Mouse (Mus musculus) liver, embryonic 15.5 days (tissue): ENCODE results near the gene Slc7a5. TPM values are rescaled to one million over a fixed set of nuclear protein-coding genes. Genes with fewer than 3 reads are reported as not detected.
A peak's percentile ranks its signal among the peaks of the same experiment; 100 is the strongest.

Source experiments
- ATAC-seq: fragments of 200-750 bp; cut with Nextera tagmentation; 2 replicates; pipeline ENCODE4 v1.8.0; 2017; ENCODE audit warnings: moderate number of reproducible peaks, mild to moderate bottlenecking, moderate library complexity; ENCODE audit not compliant: insufficient read depth
- H3K27ac ChIP-seq: fragments of 300-500 bp; sonication (generic); replicated peaks from 2 replicates; pipeline ENCODE4 v1.5.1; 2015; ENCODE audit warnings: mild to moderate bottlenecking, inconsistent platforms
- H3K27me3 ChIP-seq: fragments of 300-500 bp; sonication (generic); 2 replicates; pipeline ENCODE4 v1.6.1; 2015; ENCODE audit warnings: mild to moderate bottlenecking, inconsistent platforms
- H3K36me3 ChIP-seq: fragments of 300-500 bp; sonication (generic); replicated peaks from 2 replicates; pipeline ENCODE4 v1.6.1; 2015; ENCODE audit warnings: moderate library complexity, mild to moderate bottlenecking, inconsistent platforms
- H3K4me1 ChIP-seq: fragments of 300-500 bp; sonication (generic); replicated peaks from 2 replicates; pipeline ENCODE4 v1.6.1; 2015; ENCODE audit warnings: inconsistent platforms
- H3K4me2 ChIP-seq: fragments of 300-500 bp; sonication (generic); 2 replicates; pipeline ENCODE4 v1.6.1; 2015; ENCODE audit warnings: moderate library complexity, mild to moderate bottlenecking, inconsistent platforms
- H3K4me3 ChIP-seq: fragments of 300-500 bp; sonication (generic); replicated peaks from 2 replicates; pipeline ENCODE4 v1.5.1; 2015; ENCODE audit warnings: mild to moderate bottlenecking, inconsistent platforms
- H3K9ac ChIP-seq: fragments of 300-500 bp; sonication (generic); 2 replicates; pipeline ENCODE4 v1.6.1; 2015; ENCODE audit warnings: moderate library complexity, mild to moderate bottlenecking, inconsistent platforms
- H3K9me3 ChIP-seq: fragments of 300-500 bp; sonication (generic); replicated peaks from 2 replicates; pipeline ENCODE4 v1.6.1; 2016; ENCODE audit warnings: inconsistent platforms
- WGBS: fragments of 180-500 bp; shearing (Covaris S2); methylation state at CpG from one replicate; pipeline ENCODE4 v1.1.7; 2015; ENCODE audit warnings: mixed read lengths; ENCODE audit not compliant: insufficient replicate concordance; 5-methylcytosine and 5-hydroxymethylcytosine counted together
- polyA plus RNA-seq: library from polyadenylated mRNA; unstranded; fragments of >200 nt; fragmentation: Nextera tagmentation; extraction: Ambion mirVana; gene quantifications from 2 replicates; pipeline ENCODE4 v1.2.1, GENCODE M21; 2015

Gene Slc7a5
- polyA plus RNA-seq, 1 experiment from 2014 or later: 38.2 TPM

GRCm38 (mm10) chr8:121949222-121949800 is 41.8 kb upstream of the Slc7a5 start, which contains the start of gene Banp:
Banp (plus strand) TSS chr8:121949750.
- Histone ChIP-seq H3K4me1 (peaks cover 73% of the 10 kb centered on the region), H3K27ac (peak within 1 kb of the TSS; percentile 98), H3K9me3 (no peaks in the 10 kb centered on the region), H3K4me2 (peak within 1 kb of the TSS; percentile 94), H3K27me3 (peaks cover 3% of the 10 kb centered on the region; the same call in 1 of the 2 replicates), H3K36me3 (peaks cover 18% of the 10 kb centered on the region), H3K9ac (peak within 1 kb of the TSS; percentile 98), H3K4me3 (peak within 1 kb of the TSS; percentile 93)
- WGBS: 51% methylated on average over 6 of the region's 6 CpGs
- no peak for ATAC-seq

- peaks cover 10% of the 10 kb centered on the region for H3K36me3 ChIP-seq
- no peaks in the 10 kb centered on the region for H3K9me3 ChIP-seq
- H3K27ac ChIP-seq: peak overlapping the region; percentile 88
- 52% methylated on average over 19 of the region's 19 CpGs for WGBS
- no peak for ATAC-seq
- H3K27me3 ChIP-seq: peaks cover 3% of the 10 kb centered on the region; the same call in 1 of the 2 replicates
- peak overlapping the region; percentile 94 for H3K4me2 ChIP-seq
- H3K9ac ChIP-seq: peak overlapping the region; percentile 78
- H3K4me1 ChIP-seq: peaks cover 71% of the 10 kb centered on the region
- peak overlapping the region; percentile 65 for H3K4me3 ChIP-seq
Measured at GRCm38 (mm10) chr8:121948321-121949145, 41.0 kb upstream of the Slc7a5 start.

GRCm38 (mm10) chr8:121947753-121948141 is 40.3 kb upstream of the Slc7a5 start:
- WGBS: under 1% methylated on average over 18 of the region's 18 CpGs

GRCm38 (mm10) chr8:121947047-121947752 is 39.7 kb upstream of the Slc7a5 start:
- H3K4me2 ChIP-seq: peak overlapping the region; percentile 94
- no peaks in the 10 kb centered on the region for H3K9me3 ChIP-seq
- 35% methylated on average over 19 of the region's 19 CpGs for WGBS
- no peaks in the 10 kb centered on the region for H3K36me3 ChIP-seq
- peak overlapping the region; percentile 78 for H3K9ac ChIP-seq
- H3K27me3 ChIP-seq: peaks cover 3% of the 10 kb centered on the region
- H3K4me3 ChIP-seq: peak overlapping the region; percentile 65
- H3K4me1 ChIP-seq: peaks cover 61% of the 10 kb centered on the region
- H3K27ac ChIP-seq: peak overlapping the region; percentile 88
- ATAC-seq: no peak

More at GRCm38 (mm10) chr8:121947753-121948141, 40.3 kb upstream of the Slc7a5 start:
- Histone ChIP-seq H3K36me3 (0 out of 2 replicates have a peak, but pooled peaks cover 4% of the 10 kb centered on the region), H3K27me3 (peaks cover 3% of the 10 kb centered on the region; the same call in 1 of the 2 replicates), H3K9ac (peak overlapping the region; percentile 78), H3K4me2 (peak overlapping the region; percentile 94), H3K9me3 (no peaks in the 10 kb centered on the region), H3K4me3 (peak overlapping the region; percentile 65), H3K4me1 (peaks cover 67% of the 10 kb centered on the region), H3K27ac (peak overlapping the region; percentile 88)
- peak; percentile 32 for ATAC-seq

GRCm38 (mm10) chr8:121946351-121946750 is 38.9 kb upstream of the Slc7a5 start:
- no peak overlapping the region for H3K9ac ChIP-seq
- no peak overlapping the region for H3K27ac ChIP-seq
- peak overlapping the region; percentile 94; the same call in 1 of the 2 replicates for H3K4me2 ChIP-seq
- WGBS: 74% methylated on average over 7 of the region's 7 CpGs
- peaks cover 3% of the 10 kb centered on the region for H3K27me3 ChIP-seq
- no peaks in the 10 kb centered on the region for H3K9me3 ChIP-seq
- H3K36me3 ChIP-seq: no peaks in the 10 kb centered on the region
- no peak overlapping the region for H3K4me3 ChIP-seq
- ATAC-seq: no peak
- H3K4me1 ChIP-seq: peaks cover 53% of the 10 kb centered on the region

- peak; percentile 7; the same call in 1 of the 2 replicates for ATAC-seq
- Histone ChIP-seq H3K4me3 (no peak within 1 kb of the TSS), H3K27me3 (peaks cover 9% of the 10 kb centered on the region), H3K9me3 (no peaks in the 10 kb centered on the region), H3K4me2 (peak within 1 kb of the TSS; percentile 25; the same call in 1 of the 2 replicates), H3K27ac (peak within 1 kb of the TSS; percentile 57), H3K9ac (no peak within 1 kb of the TSS), H3K36me3 (no peaks in the 10 kb centered on the region), H3K4me1 (peaks cover 51% of the 10 kb centered on the region)
Measured at GRCm38 (mm10) chr8:121944831-121945230, 37.3 kb upstream of the Slc7a5 start, which contains the start of gene Car5a. Car5a (minus strand) TSS chr8:121944904.

GRCm38 (mm10) chr8:121943716-121944115 is 36.2 kb upstream of the Slc7a5 start:
- ATAC-seq: no peak
- Histone ChIP-seq H3K27ac (no peak overlapping the region), H3K36me3 (no peaks in the 10 kb centered on the region), H3K4me1 (peaks cover 40% of the 10 kb centered on the region), H3K9ac (no peak overlapping the region), H3K9me3 (no peaks in the 10 kb centered on the region), H3K4me2 (peak overlapping the region; percentile 25; the same call in 1 of the 2 replicates), H3K4me3 (no peak overlapping the region), H3K27me3 (peaks cover 14% of the 10 kb centered on the region)
- WGBS: 67% methylated on average over 8 of the region's 8 CpGs

GRCm38 (mm10) chr8:121943057-121943540 is 35.6 kb upstream of the Slc7a5 start:
- no peaks in the 10 kb centered on the region for H3K36me3 ChIP-seq
- no peak overlapping the region for H3K27ac ChIP-seq
- no peak overlapping the region for H3K4me3 ChIP-seq
- no peak overlapping the region for H3K9ac ChIP-seq
- H3K4me1 ChIP-seq: peaks cover 34% of the 10 kb centered on the region
- 8% methylated on average over 2 of the region's 2 CpGs for WGBS
- H3K4me2 ChIP-seq: no peak overlapping the region
- peaks cover 14% of the 10 kb centered on the region for H3K27me3 ChIP-seq
- ATAC-seq: no peak
- no peaks in the 10 kb centered on the region for H3K9me3 ChIP-seq

- Histone ChIP-seq H3K4me3 (no peak overlapping the region), H3K36me3 (no peaks in the 10 kb centered on the region), H3K27me3 (peaks cover 11% of the 10 kb centered on the region), H3K4me1 (peaks cover 10% of the 10 kb centered on the region), H3K4me2 (no peak overlapping the region), H3K9me3 (no peaks in the 10 kb centered on the region), H3K27ac (no peak overlapping the region), H3K9ac (no peak overlapping the region)
- ATAC-seq: no peak
- 60% methylated on average over 7 of the region's 7 CpGs for WGBS
Measured at GRCm38 (mm10) chr8:121938732-121939131, 31.2 kb upstream of the Slc7a5 start.

- Histone ChIP-seq H3K4me2 (no peak overlapping the region), H3K4me1 (peaks cover 5% of the 10 kb centered on the region; the same call in 1 of the 2 replicates)
- 75% methylated on average over 14 of the region's 14 CpGs for WGBS
Measured at GRCm38 (mm10) chr8:121936391-121936790, 28.9 kb upstream of the Slc7a5 start.

More at GRCm38 (mm10) chr8:121936391-121936790, 28.9 kb upstream of the Slc7a5 start:
- no peaks in the 10 kb centered on the region for H3K9me3 ChIP-seq
- H3K27me3 ChIP-seq: peaks cover 11% of the 10 kb centered on the region; the same call in 1 of the 2 replicates
- H3K27ac ChIP-seq: no peak overlapping the region
- no peak overlapping the region for H3K9ac ChIP-seq
- ATAC-seq: no peak
- H3K36me3 ChIP-seq: no peaks in the 10 kb centered on the region
- no peak overlapping the region for H3K4me3 ChIP-seq
